Mouse (Mus musculus) midbrain, postnatal 0 days (tissue): ENCODE measurements around the gene Galnt18. TPM values are rescaled to one million over a fixed set of nuclear protein-coding genes. Genes with fewer than 3 reads are reported as not detected.
A peak's percentile ranks its signal among the peaks of the same experiment; 100 is the strongest.

ENCODE experiments used
- ATAC-seq: fragments of 200-750 bp; cut with Nextera tagmentation; 2 replicates; pipeline ENCODE4 v1.8.0; 2017; ENCODE audit warnings: moderate number of reproducible peaks, mild to moderate bottlenecking, moderate TSS enrichment, moderate library complexity; ENCODE audit not compliant: low FRiP score
- DNase-seq: peaks from one replicate; pipeline ENCODE4 v3.0.0-alpha.2; 2015; ENCODE audit warnings: low spot score
- H3K27ac ChIP-seq: fragments of 300-500 bp; sonication (generic); 2 replicates; pipeline ENCODE4 v1.5.1; 2014; ENCODE audit warnings: low read depth, mild to moderate bottlenecking, low read length, mixed read lengths
- H3K27me3 ChIP-seq: fragments of 300-500 bp; sonication (generic); 2 replicates; pipeline ENCODE4 v1.6.1; 2014; ENCODE audit warnings: low read length, control low read depth, mixed read lengths; ENCODE audit not compliant: insufficient read depth
- H3K36me3 ChIP-seq: fragments of 300-500 bp; sonication (generic); 2 replicates; pipeline ENCODE4 v1.6.1; 2014; ENCODE audit warnings: low read length, control low read depth, mixed read lengths; ENCODE audit not compliant: insufficient read depth
- H3K4me1 ChIP-seq: fragments of 300-500 bp; sonication (generic); 2 replicates; pipeline ENCODE4 v1.6.1; 2014; ENCODE audit warnings: mild to moderate bottlenecking, control low read depth, antibody characterized with exemption, low read length, mixed read lengths; ENCODE audit not compliant: insufficient read depth
- H3K4me2 ChIP-seq: fragments of 300-500 bp; sonication (generic); 2 replicates; pipeline ENCODE4 v1.6.1; 2014; ENCODE audit warnings: low read depth, mild to moderate bottlenecking, low read length, mixed read lengths; ENCODE audit not compliant: poor library complexity, severe bottlenecking
- H3K4me3 ChIP-seq: fragments of 300-500 bp; sonication (generic); 2 replicates; pipeline ENCODE4 v1.5.1; 2014; ENCODE audit warnings: low read depth, mild to moderate bottlenecking, low read length, moderate library complexity
- H3K9ac ChIP-seq: fragments of 300-500 bp; sonication (generic); replicated peaks from 2 replicates; pipeline ENCODE4 v1.6.1; 2014; ENCODE audit warnings: mild to moderate bottlenecking, low read length, moderate library complexity, mixed read lengths; ENCODE audit not compliant: poor library complexity, severe bottlenecking
- H3K9me3 ChIP-seq: fragments of 300-500 bp; sonication (generic); 2 replicates; pipeline ENCODE4 v1.6.1; 2016; ENCODE audit warnings: low read length, control low read depth
- CTCF ChIP-seq: IDR thresholded peaks from 2 replicates; pipeline ENCODE4 v1.5.1; 2016; ENCODE audit warnings: antibody characterized with exemption, mild to moderate bottlenecking
- WGBS: fragments of 180-500 bp; shearing (Covaris S2); extraction: QIAGEN DNeasy Blood & Tissue Kit; methylation state at CpG from one replicate; pipeline ENCODE4 v1.1.7; 2014; 5-methylcytosine and 5-hydroxymethylcytosine counted together
- polyA plus RNA-seq: library from polyadenylated mRNA; unstranded; fragments of >200 nt; fragmentation: Nextera tagmentation; extraction: Ambion mirVana; gene quantifications from 2 replicates; pipeline ENCODE4 v1.2.1, GENCODE M21; 2015
- total RNA-seq: library from RNA; depleted of rRNA; stranded (reverse); fragments of >200 nt; gene quantifications from 2 replicates; pipeline ENCODE4 v1.2.3, GENCODE M21; 2014

Gene Galnt18
- total and polyA plus RNA-seq, 2 experiments from 2014 or later = 18.9 to 25.0 TPM

GRCm38 (mm10) chr7:111711045-111711808 lies 68.5 kb downstream of the Galnt18 start:
- ATAC-seq = no peak
- no peaks in the 10 kb centered on the region for H3K36me3 ChIP-seq
- no peaks in the 10 kb centered on the region for H3K9me3 ChIP-seq
- 0 out of 2 replicates have a peak, but pooled peaks cover 2% of the 10 kb centered on the region for H3K4me1 ChIP-seq
- no peaks in the 10 kb centered on the region for H3K27me3 ChIP-seq
- H3K27ac ChIP-seq = no peak overlapping the region
- H3K4me2 ChIP-seq = no peak overlapping the region
- DNase-seq = no peak
- TF ChIP-seq CTCF = no peak
- 65% methylated on average over 6 of the region's 6 CpGs for WGBS
- no peak overlapping the region for H3K9ac ChIP-seq
- H3K4me3 ChIP-seq = no peak overlapping the region

GRCm38 (mm10) chr7:111710311-111710710 lies 69.5 kb downstream of the Galnt18 start:
- no peak overlapping the region for H3K4me2 ChIP-seq
- no peak overlapping the region for H3K4me3 ChIP-seq
- ATAC-seq (no peak), DNase-seq (peak; percentile 44)
- 0 out of 2 replicates have a peak, but pooled peaks cover 2% of the 10 kb centered on the region for H3K4me1 ChIP-seq
- H3K36me3 ChIP-seq = no peaks in the 10 kb centered on the region
- no peaks in the 10 kb centered on the region for H3K27me3 ChIP-seq
- H3K9ac ChIP-seq = no peak overlapping the region
- WGBS = 67% methylated on average over 4 of the region's 4 CpGs
- H3K27ac ChIP-seq = no peak overlapping the region
- no peaks in the 10 kb centered on the region for H3K9me3 ChIP-seq
- TF ChIP-seq CTCF = peak; percentile 38; the same call in 1 of the 2 replicates

- Histone ChIP-seq H3K9me3 (no peaks in the 10 kb centered on the region), H3K4me2 (no peak overlapping the region), H3K9ac (no peak overlapping the region), H3K27me3 (no peaks in the 10 kb centered on the region), H3K27ac (no peak overlapping the region), H3K36me3 (no peaks in the 10 kb centered on the region), H3K4me3 (no peak overlapping the region), H3K4me1 (0 out of 2 replicates have a peak, but pooled peaks cover 2% of the 10 kb centered on the region)
- TF ChIP-seq CTCF = no peak
- no peak for DNase-seq
- ATAC-seq = no peak
- WGBS = 68% methylated on average over 1 of the region's 1 CpGs
Measured at GRCm38 (mm10) chr7:111708563-111708962, 71.2 kb downstream of the Galnt18 start.

GRCm38 (mm10) chr7:111702961-111703360 lies 76.8 kb downstream of the Galnt18 start:
- no peak overlapping the region for H3K9ac ChIP-seq
- 74% methylated on average over 2 of the region's 2 CpGs for WGBS
- no peak overlapping the region for H3K27ac ChIP-seq
- H3K9me3 ChIP-seq = no peaks in the 10 kb centered on the region
- H3K4me2 ChIP-seq = no peak overlapping the region
- H3K4me1 ChIP-seq = peaks cover 4% of the 10 kb centered on the region; the same call in 1 of the 2 replicates
- no peak overlapping the region for H3K4me3 ChIP-seq
- ATAC-seq (no peak), DNase-seq (peak; percentile 54)
- H3K36me3 ChIP-seq = no peaks in the 10 kb centered on the region
- TF ChIP-seq CTCF = no peak
- no peaks in the 10 kb centered on the region for H3K27me3 ChIP-seq

GRCm38 (mm10) chr7:111701788-111702187 lies 78.0 kb downstream of the Galnt18 start:
- DNase-seq = no peak
- TF ChIP-seq CTCF = no peak
- H3K4me2 ChIP-seq = no peak overlapping the region
- peaks cover 4% of the 10 kb centered on the region; the same call in 1 of the 2 replicates for H3K4me1 ChIP-seq
- no peak overlapping the region for H3K4me3 ChIP-seq
- ATAC-seq = no peak
- no peak overlapping the region for H3K27ac ChIP-seq
- no peak overlapping the region for H3K9ac ChIP-seq
- no peaks in the 10 kb centered on the region for H3K36me3 ChIP-seq
- no peaks in the 10 kb centered on the region for H3K27me3 ChIP-seq
- H3K9me3 ChIP-seq = no peaks in the 10 kb centered on the region

GRCm38 (mm10) chr7:111699446-111699845 lies 80.3 kb downstream of the Galnt18 start:
- H3K4me3 ChIP-seq = no peak overlapping the region
- ATAC-seq (no peak), DNase-seq (peak; percentile 49)
- peaks cover 4% of the 10 kb centered on the region; the same call in 1 of the 2 replicates for H3K4me1 ChIP-seq
- no peak overlapping the region for H3K9ac ChIP-seq
- 48% methylated on average over 3 of the region's 3 CpGs for WGBS
- H3K36me3 ChIP-seq = no peaks in the 10 kb centered on the region
- H3K4me2 ChIP-seq = no peak overlapping the region
- no peak overlapping the region for H3K27ac ChIP-seq
- H3K9me3 ChIP-seq = no peaks in the 10 kb centered on the region
- no peaks in the 10 kb centered on the region for H3K27me3 ChIP-seq
- TF ChIP-seq CTCF = no peak
